Mouse (Mus musculus) lung, adult 2 months (tissue): ENCODE measurements around the gene Dyrk3.

Source experiments
- CTCF ChIP-seq: fragments of 200-500 bp; IDR thresholded peaks from 2 replicates; pipeline ENCODE4 v1.5.1; 2011; ENCODE audit warnings: mild to moderate bottlenecking, low read length, control low read depth; ENCODE audit not compliant: insufficient read depth
- POLR2A ChIP-seq: fragments of 200-500 bp; IDR thresholded peaks from 2 replicates; pipeline ENCODE4 v1.6.1; 2011; ENCODE audit warnings: low read depth, mild to moderate bottlenecking, control low read depth, low read length, borderline replicate concordance; ENCODE audit errors: extremely low read depth

GRCm38 (mm10) chr1:131086907-131087306, 51.2 kb downstream of the Dyrk3 start:
- no peak for TF ChIP-seq CTCF
- no peak for TF ChIP-seq POLR2A
